Mouse (Mus musculus): ENCODE results near the gene Ss18l1. TPM values are rescaled to one million over a fixed set of nuclear protein-coding genes. Genes with fewer than 3 reads are reported as not detected.

Ss18l1 gene
- total and polyA plus RNA-seq, 3 experiments = 2.0 to 3.0 (median 2.1) TPM

GRCm38 (mm10) chr2:180113909-180114890 lies 71.9 kb downstream of the Ss18l1 start:
- Histone ChIP-seq H3K79me2 (replicated peaks; ENCODE audit: control insufficient read depth, extremely low read depth, insufficient read depth, poor library complexity, severe bottlenecking) (no peaks in the 10 kb centered on the region), H3K36me3 (replicated peaks in 1 of 2; ENCODE audit: control insufficient read depth in 1 of 2, insufficient read depth in 1 of 2, low read length in 1 of 2) (no peaks in the 10 kb centered on the region), H3K27me3 (replicated peaks) (peaks cover 88% of the 10 kb centered on the region), H3K9ac (ENCODE audit: insufficient read depth, low read depth) (no peak overlapping the region), H3K4me2 (ENCODE audit: insufficient read depth, low read depth, poor library complexity, severe bottlenecking) (no peak overlapping the region), H3K9me3 (replicated peaks; ENCODE audit: low read length) (no peaks in the 10 kb centered on the region), H3K27ac (ENCODE audit: insufficient read depth, low read depth) (no peak overlapping the region), H3K4me1 (ENCODE audit: control insufficient read depth in 1 of 2, insufficient read depth in 2 of 2) (peaks cover 10 to 32% of the 10 kb centered on the region in 2 experiments), H3K4me3 (replicated peaks in 1 of 3; ENCODE audit: low read depth in 2 of 3, low read length in 2 of 3, poor library complexity in 1 of 3) (no peak overlapping the region)
- dilution Hi-C loops (cut with MboI; ENCODE audit: extremely low pct_ligation_motif_present, extremely low pct_unique_long_range_greater_than_20kb, low sequenced_read_pairs) = no loop called here
- no peak for DNase-seq (ENCODE audit: extremely low read depth)
- TF ChIP-seq USF1 (IDR thresholded peaks at IDR 0.05; ENCODE audit: low read depth, low read length) (no peak), MAX (IDR thresholded peaks at IDR 0.05; ENCODE audit: low read length) (no peak), MEF2A (IDR thresholded peaks at IDR 0.05; ENCODE audit: borderline replicate concordance, low read depth, low read length) (no peak), ZNF384 (IDR thresholded peaks at IDR 0.05; ENCODE audit: low read depth, low read length) (no peak), PAX5 (IDR thresholded peaks at IDR 0.05; ENCODE audit: low read length) (no peak), SIN3A (IDR thresholded peaks at IDR 0.05; ENCODE audit: low read length) (no peak), NELFE (IDR thresholded peaks at IDR 0.05; ENCODE audit: low read depth, low read length) (no peak), IRF4 (IDR thresholded peaks at IDR 0.05; ENCODE audit: low read depth, low read length) (no peak), ELF1 (IDR thresholded peaks at IDR 0.05; ENCODE audit: low read depth, low read length) (no peak), POLR2AphosphoS2 (IDR thresholded peaks at IDR 0.05; ENCODE audit: low read depth, low read length) (no peak), TCF12 (IDR thresholded peaks at IDR 0.05; ENCODE audit: low read depth, low read length) (no peak), ZMIZ1 (IDR thresholded peaks at IDR 0.05; ENCODE audit: low read depth, low read length) (no peak), UBTF (IDR thresholded peaks at IDR 0.05; ENCODE audit: low read depth, low read length) (no peak), ETS1 (conservative IDR thresholded peaks at IDR 0.05; ENCODE audit: low read depth, low read length) (no peak)
- in situ Hi-C loops (cut with MboI; ENCODE audit: low pct_ligation_motif_present, low pct_unique_long_range_greater_than_20kb, low sequenced_read_pairs) = no loop called here

- in situ Hi-C loops (cut with MboI; ENCODE audit: low pct_ligation_motif_present, low pct_unique_long_range_greater_than_20kb, low sequenced_read_pairs) = no loop called here
- H3K27ac ChIP-seq (ENCODE audit: insufficient read depth, low read depth) = no peak overlapping the region
- peaks cover 78% of the 10 kb centered on the region for H3K27me3 ChIP-seq (replicated peaks)
Observed at GRCm38 (mm10) chr2:180115279-180115678, 73.0 kb downstream of the Ss18l1 start.

More at GRCm38 (mm10) chr2:180115279-180115678, 73.0 kb downstream of the Ss18l1 start:
- peaks cover 14 to 31% of the 10 kb centered on the region in 2 experiments for H3K4me1 ChIP-seq (ENCODE audit: control insufficient read depth in 1 of 2, insufficient read depth in 2 of 2)
- no peak overlapping the region for H3K4me3 ChIP-seq (replicated peaks in 1 of 3; ENCODE audit: low read depth in 2 of 3, low read length in 2 of 3, poor library complexity in 1 of 3)
- dilution Hi-C loops (cut with MboI; ENCODE audit: extremely low pct_ligation_motif_present, extremely low pct_unique_long_range_greater_than_20kb, low sequenced_read_pairs) = no loop called here
- no peaks in the 10 kb centered on the region for H3K36me3 ChIP-seq (replicated peaks in 1 of 2; ENCODE audit: control insufficient read depth in 1 of 2, insufficient read depth in 1 of 2, low read length in 1 of 2)
- DNase-seq (ENCODE audit: extremely low read depth) = no peak
- H3K4me2 ChIP-seq (ENCODE audit: insufficient read depth, low read depth, poor library complexity, severe bottlenecking) = no peak overlapping the region
- H3K9me3 ChIP-seq (replicated peaks; ENCODE audit: low read length) = no peaks in the 10 kb centered on the region
- TF ChIP-seq CTCF (conservative IDR thresholded peaks at IDR 0.05 in 1 of 2, IDR thresholded peaks at IDR 0.05 in 1 of 2; ENCODE audit: low read depth in 2 of 2, low read length in 2 of 2) = no peak
- no peak for TF ChIP-seq CHD2 (IDR thresholded peaks at IDR 0.05; ENCODE audit: low read length)
- TF ChIP-seq RCOR1 (conservative IDR thresholded peaks at IDR 0.05; ENCODE audit: low read depth, low read length) = no peak
- H3K9ac ChIP-seq (ENCODE audit: insufficient read depth, low read depth) = no peak overlapping the region
- H3K79me2 ChIP-seq (replicated peaks; ENCODE audit: control insufficient read depth, extremely low read depth, insufficient read depth, poor library complexity, severe bottlenecking) = no peaks in the 10 kb centered on the region
